Mouse (Mus musculus): ENCODE results near the gene Sptb. TPM values are rescaled to one million over a fixed set of nuclear protein-coding genes. Genes with fewer than 3 reads are reported as not detected.

Sptb gene
- polyA plus RNA-seq, 1 experiment from 2014 or later = 5.2 TPM

Small RNA genes lying within 50 kb of the gene (microRNA-seq; reads per million reads assigned to microRNA genes)
- gene Mir5135 = not detected

Other genes with a start within 250 kb of the Sptb start
- gene Plekhg3, start 179.7 kb downstream of the Sptb start, polyA plus RNA-seq (2015; fragmentation: Nextera tagmentation; extraction: Ambion mirVana) = 6.5 and 7.2 TPM in 2 replicates
- gene Churc1, start 55.0 kb upstream of the Sptb start, polyA plus RNA-seq (2015; fragmentation: Nextera tagmentation; extraction: Ambion mirVana) = 155 and 187 TPM in 2 replicates
- 25.9 and 26.5 TPM in 2 replicates for gene Fntb, start 55.0 kb upstream of the Sptb start, polyA plus RNA-seq (2015; fragmentation: Nextera tagmentation; extraction: Ambion mirVana)
- gene Gpx2, start 85.0 kb upstream of the Sptb start, polyA plus RNA-seq (2015; fragmentation: Nextera tagmentation; extraction: Ambion mirVana) = 0.72 and 1.7 TPM in 2 replicates
- 3.8 and 4.1 TPM in 2 replicates for gene Rab15, start 112.4 kb upstream of the Sptb start, polyA plus RNA-seq (2015; fragmentation: Nextera tagmentation; extraction: Ambion mirVana)